Mouse (Mus musculus) T-helper 2 cell (primary cell): Measurements from ENCODE around the gene Plekhg3.

Experiments used
- in situ Hi-C: fragments of 300-600 bp; cut with MboI, MseI; formaldehyde crosslinking; loops from one replicate; pipeline ENCODE4 v1.15.1; 2025; ENCODE audit warnings: high pct_unique_total_duplicates

Plekhg3 gene

GRCm38 (mm10) chr12:76583454-76583853 lies 52.8 kb downstream of the Plekhg3 start:
- in situ Hi-C loops: no loop called here

- in situ Hi-C loops: no loop called here
Observed at GRCm38 (mm10) chr12:76585028-76585427, 54.3 kb downstream of the Plekhg3 start.

GRCm38 (mm10) chr12:76587357-76587756 lies 56.7 kb downstream of the Plekhg3 start:
- in situ Hi-C loops: no loop called here

- in situ Hi-C loops: no loop called here
Observed at GRCm38 (mm10) chr12:76589531-76589930, 58.8 kb downstream of the Plekhg3 start.

GRCm38 (mm10) chr12:76591037-76591436 lies 60.3 kb downstream of the Plekhg3 start:
- in situ Hi-C loops: no loop called here

- in situ Hi-C loops: no loop called here
Observed at GRCm38 (mm10) chr12:76592213-76592612, 61.5 kb downstream of the Plekhg3 start.

- in situ Hi-C loops: no loop called here
Observed at GRCm38 (mm10) chr12:76593254-76593653, 62.6 kb downstream of the Plekhg3 start.

GRCm38 (mm10) chr12:76593839-76594322 lies 63.2 kb downstream of the Plekhg3 start:
- in situ Hi-C loops: no loop called here

GRCm38 (mm10) chr12:76594556-76594955 lies 63.9 kb downstream of the Plekhg3 start:
- in situ Hi-C loops: no loop called here

GRCm38 (mm10) chr12:76595830-76596229 lies 65.1 kb downstream of the Plekhg3 start:
- in situ Hi-C loops: no loop called here

- in situ Hi-C loops: no loop called here
Observed at GRCm38 (mm10) chr12:76596292-76597023, 65.8 kb downstream of the Plekhg3 start.

- in situ Hi-C loops: no loop called here
Observed at GRCm38 (mm10) chr12:76597577-76598100, 66.9 kb downstream of the Plekhg3 start.

GRCm38 (mm10) chr12:76598196-76598928 lies 67.7 kb downstream of the Plekhg3 start:
- in situ Hi-C loops: no loop called here

- in situ Hi-C loops: no loop called here
Observed at GRCm38 (mm10) chr12:76603779-76604178, 73.1 kb downstream of the Plekhg3 start.

- in situ Hi-C loops: no loop called here
Observed at GRCm38 (mm10) chr12:76604546-76604945, 73.9 kb downstream of the Plekhg3 start.

- in situ Hi-C loops: no loop called here
Observed at GRCm38 (mm10) chr12:76605837-76606236, 75.1 kb downstream of the Plekhg3 start.

GRCm38 (mm10) chr12:76608241-76608640 lies 77.5 kb downstream of the Plekhg3 start:
- in situ Hi-C loops: no loop called here

- in situ Hi-C loops: no loop called here
Observed at GRCm38 (mm10) chr12:76608997-76609565, 78.4 kb downstream of the Plekhg3 start.

- in situ Hi-C loops: no loop called here
Observed at GRCm38 (mm10) chr12:76612621-76613020, 81.9 kb downstream of the Plekhg3 start.

- in situ Hi-C loops: no loop called here
Observed at GRCm38 (mm10) chr12:76614868-76615579, 84.3 kb downstream of the Plekhg3 start.

GRCm38 (mm10) chr12:76615580-76615937 lies 84.9 kb downstream of the Plekhg3 start:
- in situ Hi-C loops: no loop called here

- in situ Hi-C loops: no loop called here
Observed at GRCm38 (mm10) chr12:76618175-76618574, 87.5 kb downstream of the Plekhg3 start.
